Mouse (Mus musculus) c-Kit-positive CD71-positive TER-119-negative erythroid progenitor cells, embryonic 14.5 days (primary cell): Measurements from ENCODE around the gene Ccdc184.

ENCODE experiments used
- DNase-seq: peaks from one replicate; pipeline ENCODE4 v3.0.0-alpha.2; 2013; ENCODE audit warnings: low read depth

The Ccdc184 gene

GRCm38 (mm10) chr15:98166963-98167644, at the start of gene Ccdc184:
Gene Ccdc184 (plus strand): TSS chr15:98167158.
- no peak for DNase-seq

DNA sequence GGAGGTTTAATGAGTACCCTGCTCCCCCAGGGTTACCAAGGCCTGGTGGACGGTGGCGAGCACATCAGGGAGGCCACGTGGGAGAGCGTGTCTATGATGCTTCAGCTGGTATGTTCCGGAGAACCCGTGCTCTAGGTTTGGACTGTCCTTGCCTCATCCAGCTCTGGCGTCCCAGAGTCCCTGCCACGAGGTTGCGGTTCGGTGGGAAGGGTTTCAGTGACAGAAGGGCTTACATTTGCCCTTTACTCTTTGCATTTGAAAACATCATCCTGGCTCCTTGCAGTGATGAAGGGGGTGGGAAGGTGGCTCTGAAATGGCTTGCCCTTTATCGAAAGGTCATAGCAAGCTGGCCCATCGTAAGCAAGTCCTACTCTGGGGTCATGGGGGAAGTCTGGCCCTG, 47.6 kb upstream of the Ccdc184 start:
- no peak for DNase-seq

- no peak for DNase-seq
Observed at GRCm38 (mm10) chr15:98120831-98121230, 46.1 kb upstream of the Ccdc184 start.

DNA sequence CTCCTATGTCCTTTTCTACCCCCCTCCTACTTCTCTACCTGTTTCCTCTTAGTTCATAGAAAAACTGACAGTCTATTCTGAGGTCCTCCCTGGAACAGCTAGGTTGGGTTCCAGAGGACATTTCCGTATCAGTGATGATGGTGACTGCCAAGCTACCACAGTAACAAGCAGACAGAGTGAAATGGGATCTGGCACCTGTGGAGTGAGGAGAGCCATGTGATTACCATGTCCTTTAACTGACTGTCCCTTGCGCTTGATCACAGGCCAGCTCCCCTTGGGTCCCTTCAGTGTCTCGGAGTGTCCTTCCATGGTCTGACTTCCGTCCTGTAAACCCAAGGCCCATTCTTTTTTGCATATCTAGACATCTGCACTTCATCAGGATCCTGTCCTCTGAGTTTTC, 36.0 kb upstream of the Ccdc184 start:
- no peak for DNase-seq

- DNase-seq, result no peak
Observed at GRCm38 (mm10) chr15:98131451-98131850, 35.5 kb upstream of the Ccdc184 start.

DNA sequence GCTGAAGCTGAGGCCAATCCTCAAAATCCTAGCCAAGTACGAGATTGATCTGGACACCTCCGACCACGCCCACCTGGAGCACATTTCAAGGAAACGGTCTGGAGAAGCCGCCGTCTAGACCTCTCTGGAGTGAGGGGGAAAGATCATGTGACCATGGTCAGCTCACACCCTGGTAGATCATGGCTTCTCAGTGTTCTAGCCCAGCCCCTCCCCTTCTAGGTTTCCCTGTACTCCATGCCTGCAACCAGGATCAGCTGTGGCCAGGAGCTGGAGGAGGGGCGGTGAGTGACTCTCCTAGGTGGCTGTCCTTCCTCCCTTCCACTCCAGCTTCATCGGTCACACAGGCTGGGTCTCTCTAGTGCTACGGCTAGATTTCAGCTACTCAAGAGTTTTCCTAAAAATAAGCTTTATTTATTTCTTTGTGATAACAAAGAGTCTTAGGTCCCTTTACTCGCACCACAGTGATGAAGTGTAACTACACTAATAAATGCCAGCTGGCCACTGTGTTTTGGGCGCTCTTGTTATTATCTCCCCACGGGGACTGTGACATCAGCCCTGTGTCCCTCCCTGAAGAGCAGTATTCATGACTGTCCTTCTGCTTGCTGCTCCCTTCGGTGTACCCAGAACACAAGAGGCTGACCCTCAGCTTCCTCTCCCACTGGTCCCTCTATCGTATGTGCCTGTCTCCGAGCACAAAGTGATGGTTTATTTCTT, 34.9 kb upstream of the Ccdc184 start:
- DNase-seq, result no peak

GRCm38 (mm10) chr15:98133471-98133870, 33.5 kb upstream of the Ccdc184 start:
- no peak for DNase-seq

DNA sequence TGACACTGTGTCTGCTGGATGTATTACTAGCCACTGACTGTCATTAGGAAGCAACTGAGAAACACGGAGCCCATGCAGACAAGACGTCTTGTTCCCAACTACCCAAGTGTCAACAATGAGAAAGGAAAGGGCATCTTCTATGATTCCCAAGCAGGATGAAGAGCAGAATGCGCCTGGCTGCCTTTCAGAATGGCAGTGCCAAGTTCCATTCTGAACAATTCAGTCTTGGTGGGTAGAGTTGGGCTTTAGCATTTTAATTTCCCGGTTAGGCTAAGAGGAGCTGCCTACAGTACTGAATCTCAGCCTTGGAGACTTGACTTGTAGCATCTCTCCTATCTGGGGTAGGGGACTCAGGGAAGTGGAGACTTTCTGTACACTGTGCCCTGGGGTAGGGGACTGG, 32.9 kb upstream of the Ccdc184 start:
- DNase-seq, result no peak

- DNase-seq, result no peak
Observed at GRCm38 (mm10) chr15:98134666-98135065, 32.3 kb upstream of the Ccdc184 start.

DNA sequence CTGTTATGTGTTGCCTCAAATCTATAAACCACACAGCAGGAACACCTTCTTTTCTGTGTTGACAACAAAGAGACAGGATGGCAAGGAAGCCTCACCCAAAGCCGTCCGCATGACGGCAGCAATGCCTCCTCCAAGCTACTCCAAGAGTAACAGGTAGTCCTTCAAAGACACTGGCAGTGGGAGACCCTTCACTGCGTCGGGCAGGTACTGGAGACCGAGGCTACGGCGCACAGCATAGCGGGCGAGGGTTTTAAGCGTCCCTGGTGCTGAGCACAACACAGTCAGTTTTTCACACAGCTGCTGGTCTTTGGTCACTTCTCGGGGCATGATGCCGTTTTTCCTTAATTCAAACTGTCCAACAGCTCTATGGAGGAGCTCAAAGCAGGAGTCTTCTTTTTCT, 31.3 kb upstream of the Ccdc184 start:
- no peak for DNase-seq

DNA sequence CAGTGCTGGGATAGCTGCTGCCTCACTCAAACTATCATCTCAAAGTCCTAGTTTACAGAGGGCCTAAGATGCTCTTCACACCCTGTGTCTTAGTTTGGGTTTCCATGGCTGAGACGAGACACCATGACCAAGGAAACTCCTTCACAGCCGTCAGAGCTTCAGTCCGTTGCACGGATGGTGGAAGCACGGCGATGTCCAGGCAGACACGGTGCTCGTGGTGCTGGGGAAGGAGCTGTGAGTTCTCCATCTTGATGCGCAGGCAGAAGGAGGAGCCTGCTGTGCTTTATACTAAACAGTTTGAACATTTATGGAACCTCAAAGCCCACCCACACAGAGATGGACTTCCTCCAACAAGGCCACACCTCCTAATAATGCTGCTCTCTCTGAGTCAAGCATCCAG, 30.1 kb upstream of the Ccdc184 start:
- DNase-seq, result no peak

GRCm38 (mm10) chr15:98139763-98140162, 27.2 kb upstream of the Ccdc184 start:
- DNase-seq, result no peak

- DNase-seq, result no peak
Observed at GRCm38 (mm10) chr15:98140809-98141208, 26.1 kb upstream of the Ccdc184 start.

DNA sequence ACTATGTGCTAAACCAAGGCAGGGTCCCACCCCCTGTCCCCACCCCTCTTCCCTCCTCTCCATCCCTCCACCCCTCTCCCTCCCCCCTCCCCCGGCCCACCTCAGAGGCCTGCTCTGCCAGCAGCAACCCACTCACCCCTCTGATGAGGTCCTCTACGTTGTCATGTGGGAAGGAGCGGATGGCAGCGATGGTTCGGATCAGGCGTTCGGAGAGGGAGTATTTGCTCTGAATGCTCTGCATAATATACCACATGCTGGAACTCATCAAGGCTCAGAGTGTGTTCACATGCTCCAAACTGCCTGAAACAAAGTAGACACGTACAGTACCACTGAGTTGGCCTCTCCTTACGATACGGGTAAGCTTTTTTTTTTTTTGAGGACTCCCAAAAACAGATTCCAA, 24.4 kb upstream of the Ccdc184 start:
- DNase-seq, result no peak

DNA sequence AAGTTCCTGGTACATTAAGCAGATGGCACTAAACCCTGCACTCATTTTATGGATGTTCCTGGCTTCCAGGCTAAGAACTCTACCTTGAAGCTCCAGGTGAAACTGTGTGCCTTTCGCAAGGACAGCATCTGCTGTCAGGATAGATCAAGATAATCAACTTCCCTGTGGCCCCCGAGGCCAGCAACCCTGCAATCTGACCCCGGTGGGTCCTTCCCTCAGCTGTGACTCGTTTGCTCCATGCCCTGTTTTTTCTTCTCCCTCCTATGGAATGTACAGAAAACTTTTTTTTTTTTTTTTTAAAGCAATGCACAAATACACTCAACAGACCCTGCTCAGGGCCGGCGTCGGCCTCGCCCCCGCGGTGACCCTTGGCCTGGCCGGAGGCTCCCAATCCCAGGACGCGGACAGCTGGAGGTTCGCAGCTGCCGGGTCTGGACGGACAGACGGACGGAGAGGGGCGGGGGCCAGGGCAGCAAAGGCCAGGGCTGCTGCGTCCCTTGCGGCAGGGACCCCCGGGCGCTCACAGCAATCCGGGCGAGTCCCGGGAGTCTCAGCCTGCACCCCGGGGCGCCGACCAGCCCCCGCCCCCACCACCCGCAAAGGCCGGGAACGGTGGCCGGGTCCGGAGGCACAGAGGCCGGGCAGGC, 22.0 kb upstream of the Ccdc184 start:
- peak; percentile 8 for DNase-seq

DNA sequence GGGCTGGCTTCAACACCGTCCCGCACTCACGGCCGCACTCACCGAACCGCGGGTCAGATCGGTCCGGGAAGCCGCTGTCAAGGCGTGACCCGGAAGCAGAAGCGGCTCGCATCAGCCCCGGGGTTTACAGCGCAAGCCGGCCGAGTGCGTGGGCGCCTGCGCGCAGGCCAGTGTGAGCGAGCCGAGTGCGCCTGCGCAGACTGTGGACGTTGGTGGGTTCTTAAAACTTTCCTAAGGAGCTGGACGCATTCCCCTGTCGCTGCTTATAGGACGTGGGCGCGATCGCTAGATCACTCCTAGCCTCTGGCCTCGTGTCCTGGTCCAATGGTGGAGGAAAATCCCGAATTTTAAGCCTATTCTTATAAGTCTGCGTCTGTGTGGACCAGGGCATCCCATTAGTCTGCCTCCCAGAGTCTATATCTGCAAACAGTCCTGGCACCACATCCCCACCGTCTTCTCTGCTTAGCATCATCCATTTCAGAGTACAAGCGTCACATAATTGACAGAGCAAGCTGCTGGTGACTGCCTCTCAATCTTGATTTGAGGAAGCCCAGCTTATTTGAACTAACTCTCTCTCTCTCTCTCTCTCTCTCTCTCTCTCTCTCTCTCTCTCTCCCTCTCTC, 21.3 kb upstream of the Ccdc184 start:
- peak; percentile 81 for DNase-seq

- DNase-seq, result no peak
Observed at GRCm38 (mm10) chr15:98148356-98148755, 18.6 kb upstream of the Ccdc184 start.

DNA sequence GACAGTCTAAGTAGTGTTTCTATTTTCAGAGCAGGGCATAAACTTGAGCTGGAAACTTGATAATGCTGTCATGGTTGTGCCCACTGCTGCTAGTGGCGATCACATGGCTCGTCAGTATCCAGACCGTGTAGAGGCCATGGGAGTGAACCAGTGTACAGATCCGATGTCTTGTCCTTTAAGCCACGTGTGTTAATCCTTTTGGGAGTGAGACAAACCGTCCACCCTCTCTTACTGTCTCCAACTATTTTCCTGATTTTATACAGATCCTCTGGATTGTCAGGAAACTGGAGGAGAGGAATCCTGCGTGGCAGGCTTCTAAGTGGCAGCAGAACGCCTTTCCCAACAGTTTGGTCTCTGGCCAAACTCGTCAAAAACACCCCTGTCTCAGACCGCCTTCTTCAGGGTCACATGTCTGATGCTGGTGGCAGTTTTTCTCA, 17.8 kb upstream of the Ccdc184 start:
- DNase-seq, result no peak

GRCm38 (mm10) chr15:98152916-98153315, 14.0 kb upstream of the Ccdc184 start:
- DNase-seq, result no peak

- peak; percentile 48 for DNase-seq
Observed at GRCm38 (mm10) chr15:98153625-98154024, 13.3 kb upstream of the Ccdc184 start.

- no peak for DNase-seq
Observed at GRCm38 (mm10) chr15:98154146-98154545, 12.8 kb upstream of the Ccdc184 start.

DNA sequence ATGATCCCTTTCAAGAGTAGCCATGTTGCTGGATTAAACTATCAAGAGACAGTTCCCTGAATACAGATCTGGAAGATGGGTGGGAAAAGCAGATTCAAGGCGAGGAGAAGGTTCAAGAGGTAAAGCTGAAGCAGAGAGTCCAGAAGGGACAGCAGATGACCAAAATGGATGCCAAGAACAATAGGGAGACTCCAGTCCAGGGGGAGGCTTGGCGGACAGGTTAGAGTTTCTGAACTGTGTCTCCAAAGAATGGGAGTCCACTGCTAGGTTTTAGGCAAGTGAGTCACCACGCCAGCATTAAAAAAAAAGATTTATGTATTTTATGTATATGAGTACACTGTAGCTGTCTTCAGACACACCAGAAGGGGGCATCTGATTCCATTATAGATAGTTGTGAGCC, 12.3 kb upstream of the Ccdc184 start:
- no peak for DNase-seq

DNA sequence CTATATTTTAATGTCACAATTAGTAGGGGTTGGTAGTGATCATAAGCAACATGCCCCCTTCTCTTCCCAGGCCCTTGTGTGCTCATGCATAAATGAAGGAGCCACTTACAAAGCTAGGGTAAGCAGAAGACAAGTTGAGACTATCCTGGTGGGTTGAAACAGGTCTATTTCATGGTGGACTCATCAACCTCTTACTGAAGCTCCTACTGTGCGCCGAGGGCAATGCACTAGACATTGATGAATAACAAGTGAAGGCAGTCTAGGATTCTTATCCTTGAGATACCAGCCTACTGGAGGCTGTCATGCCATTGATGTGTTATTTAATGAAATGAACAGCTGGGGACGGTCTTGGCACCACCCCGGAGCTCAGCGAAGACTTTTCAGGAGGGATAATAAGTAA, 11.7 kb upstream of the Ccdc184 start:
- DNase-seq, result no peak
